Comparison of ENCODE assay signal across 10 mouse cellular contexts in the genomic region with DNA sequence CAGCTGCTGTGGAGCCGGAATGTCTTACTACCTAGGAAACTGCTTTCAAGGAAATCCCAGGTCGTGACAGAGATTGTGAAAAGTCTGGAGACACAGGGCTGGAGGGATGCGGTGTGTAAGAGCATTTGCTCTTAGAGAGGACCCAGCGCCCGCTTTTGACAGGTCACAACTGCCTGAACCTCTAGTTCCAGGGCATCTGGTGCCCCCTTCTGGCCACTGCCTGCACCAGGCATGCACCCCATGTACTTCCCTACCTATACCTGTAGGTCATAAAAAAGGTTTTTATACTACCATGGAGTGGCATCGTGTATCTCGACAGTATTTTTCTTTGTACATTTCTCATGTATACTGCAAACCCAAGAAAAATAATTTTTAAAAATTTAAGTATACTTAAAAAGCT.
DNase-seq lines count a peak whose midpoint lies in the region; ATAC-seq and TF ChIP-seq lines count a peak whose summit lies in the region.
"Had no signal": no experiment of that assay in that cellular context is flagged by ENCODE, and none has a peak within 500 bp of the region (broad histone marks: within the 10 kb centered on the region; RNA-seq: fewer than 3 reads in every experiment).

No protein-coding gene starts in this region.

- 93% methylated on average over 7 of the region's 7 CpGs for WGBS in kidney, embryonic 14.5 days
- WGBS in spleen, adult 2 months: 94% methylated on average over 7 of the region's 7 CpGs

- H3K4me2 ChIP-seq in kidney, embryonic 14.5 days (replicated peaks; ENCODE audit: low read depth, low read length): no peak overlapping the region
- H3K4me2 ChIP-seq: limb, embryonic 15.5 days had no signal

- H3K36me3 ChIP-seq in kidney, embryonic 14.5 days (ENCODE audit: control insufficient read depth, insufficient read depth, low read length): no peaks in the 10 kb centered on the region
- no peaks in the 10 kb centered on the region for H3K36me3 ChIP-seq in spleen, adult 2 months (ENCODE audit: control insufficient read depth, insufficient read depth, low read length)
- H3K36me3 ChIP-seq: forebrain, embryonic 10.5 days; limb, embryonic 15.5 days had no signal

- no peaks in the 10 kb centered on the region for H3K4me1 ChIP-seq in kidney, embryonic 14.5 days (ENCODE audit: control insufficient read depth, insufficient read depth, low read length)
- no peaks in the 10 kb centered on the region for H3K4me1 ChIP-seq in spleen, adult 2 months (ENCODE audit: control insufficient read depth, insufficient read depth, insufficient read length)
- H3K4me1 ChIP-seq: forebrain, embryonic 10.5 days; limb, embryonic 15.5 days had no signal

- H3K27me3 ChIP-seq in kidney, embryonic 14.5 days (ENCODE audit: control insufficient read depth, insufficient read depth, low read length): no peaks in the 10 kb centered on the region
- no peaks in the 10 kb centered on the region for H3K27me3 ChIP-seq in spleen, adult 2 months (ENCODE audit: control insufficient read depth, insufficient read depth, low read length)
- H3K27me3 ChIP-seq: limb, embryonic 15.5 days had no signal

- TF ChIP-seq CTCF in spleen, adult 2 months (IDR thresholded peaks at IDR 0.05; ENCODE audit: extremely low read depth, insufficient read depth, insufficient read length, insufficient replicate concordance): peak; percentile 35; the same call in 1 of the 2 replicates

- no peak overlapping the region for H3K27ac ChIP-seq in kidney, embryonic 14.5 days (ENCODE audit: low read depth, low read length)
- H3K27ac ChIP-seq in spleen, adult 2 months (ENCODE audit: insufficient read depth, low read length): no peak overlapping the region
- H3K27ac ChIP-seq: forebrain, embryonic 10.5 days; limb, embryonic 15.5 days had no signal

- DNase-seq in kidney, adult 9 months: peak; percentile 11
- peak; percentile 1 to 4 for DNase-seq in CD8-positive naive resting alpha-beta T cell, adult 2 months (ENCODE audit: low read depth in 2 of 2, low spot score in 2 of 2)
- peak; percentile 16 for DNase-seq in WW6 (ENCODE audit: low read depth, low spot score)
- DNase-seq in spleen, adult 2 months (ENCODE audit: low read depth in 1 of 2, low spot score in 2 of 2): peak in 1 of 2 experiments; percentile 20
- no peak for DNase-seq in cerebellum, adult 8-10 months
- DNase-seq in cerebellum, adult 9-11 months: no peak

- TF ChIP-seq POLR2A in spleen, adult 2 months (IDR thresholded peaks at IDR 0.05; ENCODE audit: low read depth, low read length): no peak

- H3K4me3 ChIP-seq in kidney, embryonic 14.5 days (ENCODE audit: low read length): no peak overlapping the region
- no peak overlapping the region for H3K4me3 ChIP-seq in spleen, adult 2 months (ENCODE audit: extremely low read depth, insufficient read depth, insufficient read length)
- H3K4me3 ChIP-seq: forebrain, embryonic 10.5 days; limb, embryonic 15.5 days had no signal

- H3K9ac ChIP-seq in kidney, embryonic 14.5 days (ENCODE audit: low read depth, low read length): no peak overlapping the region
- H3K9ac ChIP-seq: limb, embryonic 15.5 days had no signal

- ATAC-seq in kidney, embryonic 14.5 days (ENCODE audit: low FRiP score, low TSS enrichment): no peak
- no peak for ATAC-seq in erythroblast, adult 5-6 weeks (replicated peaks; ENCODE audit: low FRiP score, poor library complexity, severe bottlenecking)

- no peaks in the 10 kb centered on the region for H3K9me3 ChIP-seq in kidney, embryonic 14.5 days (ENCODE audit: control insufficient read depth, low read length)
- H3K9me3 ChIP-seq: forebrain, embryonic 10.5 days; limb, embryonic 15.5 days had no signal

Comparison
In these comparisons a context has a peak if more than half of its experiments do, and no peak if none do; other contexts are left out.
1. DNase-seq: peak in kidney, adult 9 months (single experiment), CD8-positive naive resting alpha-beta T cell, adult 2 months (2 of 2) and WW6 (single experiment); none in cerebellum, adult 8-10 months (single experiment) and cerebellum, adult 9-11 months (single experiment).